Mouse (Mus musculus) natural killer cell, adult 2 months (primary cell): ENCODE measurements around the gene Slk.
"Not testable (repeated sequence)": the region's sequence is repeated elsewhere in the genome, so short reads cannot be mapped to it uniquely, and the experiment has no call there.

Experiments used
- DNase-seq, 2 experiments: peaks; one replicate each; pipeline ENCODE4 v3.0.0; 2022; ENCODE audit warnings: low spot score in 2 of 2

The Slk gene

DNA sequence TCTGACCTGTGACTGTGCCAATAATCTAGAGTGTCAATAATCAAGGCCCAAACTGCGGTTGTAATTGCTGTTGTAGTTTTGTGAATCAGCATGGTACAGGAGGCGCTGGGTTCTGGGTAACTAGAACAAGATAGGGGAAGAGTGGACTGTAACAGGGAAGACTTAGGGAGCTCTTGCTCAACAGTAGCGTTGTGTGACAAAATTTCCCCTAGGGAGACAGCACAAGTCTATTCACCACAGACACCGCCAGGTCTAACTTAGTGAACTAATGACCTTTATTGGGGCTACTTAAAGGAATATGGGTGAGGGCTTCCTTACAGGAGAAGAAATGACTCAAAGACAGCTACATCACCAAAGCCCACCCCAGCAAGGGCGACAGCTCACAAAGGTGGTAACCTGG, 9.4 kb upstream of the Slk start:
- no peak for DNase-seq

DNA sequence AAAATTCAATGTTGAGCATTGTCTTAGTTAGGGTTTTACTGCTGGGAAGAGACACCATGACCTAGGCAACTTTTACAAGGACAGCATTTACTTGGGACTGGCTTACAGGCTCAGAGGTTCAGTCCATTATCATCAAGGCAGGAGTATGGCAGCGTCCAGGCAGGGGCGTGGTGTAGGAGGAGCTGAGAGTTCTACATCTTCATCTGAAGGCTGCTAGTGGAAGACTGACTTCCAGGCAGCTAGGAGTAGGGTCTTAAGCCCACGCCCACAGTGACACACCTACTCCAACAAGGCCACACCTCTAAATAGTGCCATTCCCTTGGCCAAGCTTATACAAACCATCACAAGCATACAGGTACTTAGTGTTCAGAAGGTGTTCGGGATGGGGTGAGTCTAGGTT, 7.5 kb upstream of the Slk start:
- DNase-seq, result not testable (repeated sequence)

DNA sequence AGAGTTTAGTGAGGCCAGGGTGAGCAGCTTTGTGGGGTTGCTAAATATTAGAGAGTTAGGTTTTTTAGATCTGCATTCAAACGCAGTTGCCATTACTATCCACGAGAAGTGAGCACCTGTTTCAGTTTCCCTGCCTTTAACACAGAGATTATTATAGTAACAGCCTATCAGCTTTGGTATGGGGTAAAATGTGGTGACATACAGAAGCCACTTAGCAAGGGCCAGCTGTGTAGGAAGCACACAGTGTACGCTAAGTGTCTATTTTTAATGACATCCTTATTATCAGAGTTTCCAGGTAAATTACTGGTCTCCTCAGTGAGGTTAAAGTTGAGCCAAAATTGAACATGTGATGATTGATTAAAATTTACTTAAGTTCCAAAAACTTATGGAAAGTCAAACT, 5.8 kb upstream of the Slk start:
- no peak for DNase-seq

DNA sequence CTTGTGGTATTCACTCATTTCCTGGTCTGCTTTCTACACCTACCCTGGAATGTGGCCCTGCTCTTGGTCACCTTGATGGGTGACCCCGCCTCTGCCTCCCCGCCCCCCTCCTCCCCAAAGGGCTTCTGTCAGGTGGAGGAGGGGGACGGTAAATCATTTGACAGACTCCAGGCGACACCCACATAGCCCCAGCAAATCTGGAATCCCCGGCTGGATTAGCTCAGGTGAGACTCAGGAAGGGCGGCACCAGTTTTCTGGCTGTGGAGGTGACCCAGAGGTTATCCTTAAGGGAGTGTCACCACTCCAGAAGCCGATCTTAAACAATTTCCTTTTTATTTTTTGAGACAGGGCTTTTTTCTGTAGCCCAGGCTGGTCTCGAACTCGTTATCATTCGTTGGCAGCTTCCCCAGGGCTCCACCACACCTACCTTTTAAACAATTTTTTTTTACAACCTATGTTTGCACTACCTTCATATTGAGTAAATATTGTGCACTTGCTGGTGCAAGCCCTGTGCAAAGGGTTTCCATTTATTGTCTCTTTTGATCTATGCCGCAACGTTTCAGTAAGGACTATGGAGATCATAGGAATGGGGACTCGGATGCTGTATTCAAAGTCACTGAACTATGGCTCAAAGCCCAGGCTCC, 775 bp upstream of the Slk start:
- DNase-seq, result no peak

DNA sequence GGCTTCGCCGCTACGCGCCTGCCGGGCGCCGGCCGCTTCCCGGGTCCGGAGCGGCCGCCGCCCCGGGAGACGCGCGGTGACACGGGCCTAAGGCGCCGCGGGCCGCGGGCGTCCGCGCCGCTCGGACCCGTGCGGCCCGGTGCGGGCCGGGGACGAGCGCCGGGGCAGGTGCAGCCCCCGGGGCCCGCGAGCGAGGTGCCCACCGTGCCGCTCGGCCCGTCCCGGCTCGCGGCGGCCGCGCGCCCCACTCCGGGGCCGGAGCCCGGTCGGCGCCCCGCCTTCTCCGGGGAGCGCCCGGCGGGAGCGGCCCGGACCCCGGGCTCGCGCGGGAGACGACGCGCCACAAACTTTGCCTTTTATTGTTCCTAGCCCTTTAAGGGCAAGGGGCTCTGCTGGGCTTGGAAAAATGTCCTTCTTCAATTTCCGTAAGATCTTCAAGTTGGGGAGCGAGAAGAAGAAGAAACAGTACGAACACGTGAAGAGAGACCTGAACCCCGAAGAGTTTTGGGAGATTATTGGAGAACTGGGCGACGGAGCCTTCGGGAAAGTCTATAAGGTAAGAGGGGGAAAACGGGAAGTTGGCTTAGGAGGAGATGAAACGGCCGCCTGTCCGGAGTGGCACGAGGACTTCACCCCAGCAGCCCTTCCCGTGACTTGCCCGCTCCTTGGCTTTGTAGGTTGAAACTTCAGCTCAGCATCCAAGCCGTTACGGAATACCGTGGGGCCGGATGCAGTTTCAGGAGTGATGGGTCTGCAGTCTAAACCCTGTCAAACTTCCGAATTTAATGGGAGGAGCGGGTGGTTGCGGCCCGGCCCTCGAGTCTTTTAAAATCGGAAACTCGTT, 532 bp downstream of the Slk start:
- peak in 1 of 2 experiments; percentile 8 for DNase-seq

DNA sequence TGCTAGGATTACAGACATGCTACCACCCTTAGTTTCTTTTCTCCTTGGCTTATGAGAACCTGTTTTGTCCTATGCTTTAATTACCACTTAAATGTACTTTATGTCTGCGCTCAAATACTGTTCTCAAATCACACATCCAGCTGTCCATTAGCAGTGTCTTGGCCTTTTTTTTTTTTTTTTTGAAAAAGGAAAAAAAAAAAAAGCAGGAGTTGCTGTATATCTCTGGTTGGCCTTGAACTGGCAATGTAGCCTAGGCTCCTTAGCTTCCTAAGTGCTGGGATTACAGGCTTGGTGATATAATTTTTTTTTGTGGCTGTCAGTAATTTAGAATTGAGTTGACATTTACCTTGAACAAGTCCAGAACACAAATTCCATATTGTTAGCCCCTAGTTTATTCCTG, 6.3 kb downstream of the Slk start:
- no peak for DNase-seq

DNA sequence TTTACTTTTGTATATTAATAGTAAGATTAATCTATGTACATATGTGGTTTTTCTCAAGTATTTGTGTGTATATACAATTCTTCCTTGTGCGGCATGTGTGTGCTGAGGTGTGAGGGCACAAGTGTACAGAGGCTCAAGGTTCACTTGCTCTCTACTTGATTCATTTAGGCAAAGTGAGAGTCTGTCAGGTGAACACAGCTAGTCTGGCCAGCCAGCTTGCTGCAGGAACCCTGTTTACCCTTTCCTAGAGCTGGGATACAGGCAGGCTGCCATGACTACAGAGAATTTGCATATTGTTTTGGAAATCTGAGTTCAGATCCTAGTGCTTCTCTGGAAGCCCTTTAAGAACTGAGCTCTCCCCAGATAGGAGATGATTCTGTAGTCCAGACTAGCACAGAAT, 7.5 kb downstream of the Slk start:
- no peak for DNase-seq

DNA sequence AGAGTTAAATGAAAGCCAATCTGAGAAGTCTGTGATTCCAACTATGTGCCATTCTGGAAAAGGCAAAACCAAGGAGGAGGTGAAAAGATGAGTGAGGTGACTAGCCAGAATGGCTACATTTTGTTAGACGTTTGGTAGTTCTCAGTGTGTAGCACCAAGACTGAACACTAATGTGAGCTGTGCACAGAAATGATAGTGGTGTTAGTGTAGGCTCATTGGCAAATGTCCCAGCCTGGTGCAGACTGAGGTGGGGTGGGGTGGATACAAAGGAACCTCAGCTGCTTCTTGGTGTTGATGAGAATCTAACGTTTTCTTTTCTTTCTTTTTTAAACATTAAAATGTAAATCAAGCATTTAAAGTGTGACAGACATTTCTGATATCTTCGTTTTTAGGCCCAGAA, 29.0 kb downstream of the Slk start:
- DNase-seq, result no peak

DNA sequence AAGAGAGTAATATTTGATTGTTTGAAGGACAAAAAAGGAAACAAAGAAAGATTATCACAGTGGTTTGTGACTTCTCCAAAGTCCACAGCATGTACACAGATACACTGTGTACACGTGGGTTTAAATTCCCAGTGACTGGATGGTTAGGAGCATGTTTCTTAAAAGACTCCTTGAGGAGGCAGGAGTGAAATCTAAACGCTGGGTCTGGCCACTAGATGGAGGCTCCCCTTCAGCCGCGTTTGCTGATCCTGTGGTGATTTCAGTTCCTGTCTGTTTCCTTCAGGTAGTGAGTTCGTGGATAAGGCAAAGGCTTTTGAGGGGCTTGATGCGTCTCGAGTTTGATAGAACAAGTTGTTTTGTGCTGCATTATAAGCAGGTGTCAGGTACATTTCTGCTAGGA, 34.0 kb downstream of the Slk start:
- no peak for DNase-seq

DNA sequence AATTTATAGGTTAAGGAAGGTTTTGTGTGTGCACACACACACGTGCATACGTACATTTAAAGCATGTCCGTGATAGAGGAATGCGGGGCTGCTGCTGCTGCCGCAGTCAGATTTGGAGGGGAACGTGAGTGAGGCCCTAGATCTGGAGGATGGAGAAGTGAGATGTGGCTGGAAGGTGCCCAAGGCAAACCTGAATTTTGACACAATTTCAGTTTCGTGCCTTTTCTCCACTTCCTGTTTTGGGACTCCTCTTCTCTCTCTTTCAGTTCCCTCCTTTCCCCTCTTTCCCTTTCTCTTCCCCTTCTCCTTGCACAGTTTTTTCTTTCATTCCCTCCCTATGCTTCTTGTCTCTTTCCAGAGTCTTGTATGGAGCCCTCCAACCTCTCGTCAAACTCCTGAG, 42.0 kb downstream of the Slk start:
- DNase-seq, result no peak

DNA sequence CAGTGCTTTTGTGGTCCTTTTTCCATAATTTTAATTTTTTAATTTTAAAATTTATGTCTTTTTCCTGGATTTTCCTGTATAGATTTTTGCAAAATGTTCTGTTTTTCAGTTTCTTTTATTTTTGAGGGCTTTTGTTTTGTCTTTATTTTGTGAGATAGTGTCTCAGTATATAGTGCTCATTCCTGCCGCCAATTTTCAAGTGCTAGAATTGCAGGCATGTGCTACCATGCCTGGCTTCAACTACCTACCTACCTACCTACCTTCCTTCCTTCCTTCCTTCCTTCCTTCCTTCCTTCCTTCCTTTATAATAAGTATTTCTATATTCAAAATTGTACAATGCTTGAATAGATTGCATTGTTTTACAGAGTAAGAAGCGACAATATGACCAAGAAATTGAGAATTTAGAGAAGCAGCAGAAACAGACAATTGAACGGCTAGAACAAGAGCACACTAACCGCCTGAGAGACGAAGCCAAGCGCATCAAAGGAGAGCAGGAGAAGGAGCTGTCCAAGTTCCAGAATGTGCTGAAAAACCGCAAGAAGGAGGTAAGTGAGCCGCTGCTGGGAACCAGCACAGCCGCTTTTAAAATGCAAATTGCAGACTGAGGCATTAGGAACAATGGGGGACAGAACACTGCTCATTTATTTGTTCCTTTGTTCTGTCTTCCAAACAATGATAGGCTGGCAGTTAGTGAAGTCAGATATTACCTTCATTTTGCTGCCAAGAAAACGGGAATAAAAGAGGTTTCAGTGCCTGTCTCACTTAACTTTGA, 45.6 kb downstream of the Slk start:
- DNase-seq, result no peak

DNA sequence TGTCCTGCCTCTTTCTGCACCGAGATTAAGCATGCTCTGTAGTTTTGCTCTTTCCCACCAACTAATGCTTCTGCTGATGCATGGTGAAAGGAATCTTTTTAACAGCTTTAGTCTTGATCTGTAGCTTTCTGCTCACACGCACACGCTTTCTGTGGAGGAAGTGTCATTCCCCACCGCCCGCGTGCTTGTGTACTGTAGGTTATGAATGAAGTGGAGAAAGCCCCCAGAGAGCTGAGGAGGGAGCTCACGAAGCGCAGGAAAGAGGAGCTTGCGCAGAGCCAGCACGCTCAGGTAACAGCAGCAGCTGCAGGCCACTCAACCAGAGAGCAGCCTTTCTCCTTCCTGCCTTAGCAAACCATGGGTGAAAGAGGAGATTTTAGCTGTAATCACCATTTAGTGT, 48.0 kb downstream of the Slk start:
- DNase-seq, result no peak

DNA sequence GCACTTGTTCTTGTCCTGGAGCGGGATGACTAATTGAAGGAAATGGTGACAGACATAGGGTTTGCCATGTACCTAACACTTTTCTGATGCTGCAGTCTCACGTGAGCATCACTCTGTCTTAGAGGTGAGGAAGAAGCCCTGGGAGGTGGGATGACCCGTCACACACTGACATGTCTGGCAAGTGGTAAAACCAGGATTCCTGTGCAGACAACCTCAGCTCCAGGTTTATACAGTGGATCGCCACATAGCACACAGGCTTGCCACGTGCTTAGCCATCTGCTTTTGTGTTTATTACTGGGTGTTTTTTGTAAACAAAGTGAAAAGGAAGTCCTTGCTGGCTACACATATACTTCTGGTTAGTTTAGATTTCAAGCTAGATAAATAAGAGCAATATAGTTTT, 49.6 kb downstream of the Slk start:
- DNase-seq, result no peak

DNA sequence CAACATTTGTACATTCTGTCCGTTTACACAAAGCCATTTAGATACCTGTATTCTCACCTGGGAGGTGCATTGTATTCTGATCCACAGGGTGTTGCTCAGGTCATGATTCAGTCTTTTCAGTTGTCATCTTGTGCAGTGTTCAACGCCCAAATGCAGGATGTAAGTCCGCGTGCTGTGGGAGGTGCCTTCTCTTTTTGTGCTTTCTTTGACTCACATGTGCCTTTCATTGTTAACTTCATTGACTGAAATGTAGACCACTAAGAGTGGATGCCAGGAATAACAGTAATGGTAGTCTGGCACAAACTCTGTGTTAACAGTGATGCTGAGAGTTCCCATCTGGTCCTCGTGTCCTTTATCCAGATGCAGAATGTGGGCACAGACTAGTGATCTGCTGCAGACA, 50.9 kb downstream of the Slk start:
- no peak for DNase-seq

DNA sequence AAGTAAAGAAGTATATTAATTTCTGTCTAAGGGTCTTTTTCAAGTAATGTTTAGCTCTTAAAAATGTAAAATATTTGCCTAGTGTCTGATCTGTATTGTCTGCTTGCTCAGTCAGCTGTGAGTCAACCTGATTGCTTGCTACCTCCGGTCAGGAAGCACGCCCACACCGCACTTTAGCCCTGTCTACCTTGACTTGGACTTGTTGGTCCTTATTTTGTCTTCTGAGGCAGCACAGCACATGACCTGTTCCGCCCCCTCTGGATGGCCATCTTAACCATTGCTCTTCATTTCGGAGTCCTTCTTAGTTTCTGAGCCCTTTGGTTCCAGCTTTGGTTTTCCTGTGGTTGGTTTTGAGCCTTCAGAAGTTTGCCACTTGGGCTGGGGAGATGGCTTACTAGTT, 52.3 kb downstream of the Slk start:
- DNase-seq, result no peak

DNA sequence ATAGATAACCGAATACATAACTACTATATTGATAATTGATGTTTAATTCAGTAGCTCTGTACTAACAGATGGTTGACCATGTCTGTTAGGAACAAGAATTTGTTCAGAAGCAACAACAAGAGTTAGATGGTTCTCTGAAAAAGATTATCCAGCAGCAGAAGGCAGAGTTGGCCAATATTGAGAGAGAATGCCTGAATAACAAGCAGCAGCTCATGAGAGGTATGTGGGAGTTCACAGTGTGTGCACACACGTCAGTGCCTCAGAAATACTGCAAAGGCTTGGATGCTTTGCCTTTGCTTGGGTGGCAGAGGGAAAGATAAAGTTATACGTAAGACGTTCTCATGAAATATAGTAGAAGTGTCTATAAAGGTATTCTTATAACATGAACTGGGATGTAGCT, 55.9 kb downstream of the Slk start:
- DNase-seq, result no peak

DNA sequence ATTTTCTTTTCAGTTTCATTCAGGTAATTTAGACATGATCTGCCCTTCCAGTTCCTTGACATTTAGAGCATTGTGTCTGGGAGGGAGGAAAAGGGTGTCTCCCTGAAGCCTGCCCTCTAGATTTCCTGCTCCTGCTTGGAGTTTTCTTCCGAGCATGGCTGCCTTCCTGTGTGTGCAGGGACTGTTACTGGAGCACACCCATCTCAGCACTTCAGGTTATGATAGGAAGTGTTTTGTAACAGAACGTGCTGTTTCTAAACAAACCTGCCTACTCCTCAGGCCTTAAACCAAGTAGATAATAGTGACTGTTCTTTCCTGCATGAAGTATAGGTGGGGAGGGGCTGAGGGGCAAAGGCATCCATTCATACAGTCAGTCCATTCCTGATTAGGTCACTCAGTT, 64.4 kb downstream of the Slk start:
- DNase-seq, result no peak

DNA sequence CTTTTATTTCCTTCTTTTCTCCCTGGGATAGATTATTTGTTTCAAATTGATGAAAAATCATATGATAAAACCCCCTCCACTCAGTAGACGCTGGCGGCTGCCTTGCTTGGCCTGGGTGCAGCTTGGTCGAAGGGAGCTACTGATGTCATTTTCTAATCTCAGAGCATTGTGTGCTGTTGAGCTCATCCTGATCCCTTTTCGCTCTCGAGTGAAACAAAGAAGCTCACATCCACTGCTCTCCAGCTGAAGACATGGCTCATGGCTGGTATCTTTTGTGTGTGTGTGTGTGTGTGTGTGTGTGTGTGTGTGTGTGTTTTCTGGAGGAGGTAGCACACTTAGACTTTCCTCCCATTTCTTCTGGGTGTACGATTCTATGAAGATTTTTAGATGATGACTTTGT, 66.1 kb downstream of the Slk start:
- DNase-seq, result no peak

DNA sequence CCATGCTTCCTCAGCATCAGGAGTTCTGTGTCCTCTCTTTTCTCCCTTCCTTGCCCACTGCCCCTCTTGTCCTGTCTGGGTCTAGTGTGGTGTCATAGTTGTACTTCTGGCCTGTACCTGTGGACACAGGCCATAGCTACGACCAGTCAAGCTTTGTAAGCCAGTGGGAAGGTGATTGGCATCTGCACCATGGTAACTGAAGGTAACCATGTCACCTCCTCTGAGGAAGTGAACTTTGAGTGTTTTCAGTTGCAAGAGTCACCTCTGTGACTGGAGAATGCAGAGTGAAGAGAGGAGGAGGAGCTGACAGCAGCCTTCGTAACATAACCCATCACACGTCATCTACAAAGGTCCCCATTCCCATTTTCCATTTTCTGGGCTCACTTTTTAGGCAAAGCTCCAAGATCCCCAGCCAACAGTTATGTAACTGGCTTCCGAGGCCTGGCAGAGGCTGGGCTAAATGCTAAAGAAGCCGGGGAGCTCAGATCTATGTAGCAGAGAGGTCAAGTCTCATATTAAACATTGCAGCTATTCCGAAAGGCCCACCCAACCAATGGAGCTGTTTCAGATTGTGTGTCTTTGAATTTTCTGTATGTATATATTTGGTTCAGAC, 67.1 kb downstream of the Slk start:
- DNase-seq, result no peak

DNA sequence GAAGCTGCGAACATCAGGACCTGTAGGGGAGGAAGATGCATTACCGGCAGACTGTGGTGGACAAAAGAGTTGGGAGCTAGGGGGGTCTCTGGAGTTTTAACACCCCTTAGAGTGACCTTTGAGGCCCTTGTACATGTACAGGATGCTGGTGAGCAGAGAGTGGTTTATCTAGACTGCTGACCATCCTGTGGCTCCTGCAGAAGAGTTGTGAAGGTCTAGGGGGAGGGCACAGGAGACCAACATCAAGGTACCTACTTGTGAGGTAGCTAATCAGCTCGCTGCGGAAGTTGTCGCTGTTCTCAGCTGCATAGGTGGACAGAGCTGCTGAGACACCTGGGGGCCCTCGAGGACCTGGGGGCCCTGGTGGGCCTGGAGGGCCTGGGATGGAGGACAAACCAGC, 69.6 kb downstream of the Slk start:
- no peak for DNase-seq

DNA sequence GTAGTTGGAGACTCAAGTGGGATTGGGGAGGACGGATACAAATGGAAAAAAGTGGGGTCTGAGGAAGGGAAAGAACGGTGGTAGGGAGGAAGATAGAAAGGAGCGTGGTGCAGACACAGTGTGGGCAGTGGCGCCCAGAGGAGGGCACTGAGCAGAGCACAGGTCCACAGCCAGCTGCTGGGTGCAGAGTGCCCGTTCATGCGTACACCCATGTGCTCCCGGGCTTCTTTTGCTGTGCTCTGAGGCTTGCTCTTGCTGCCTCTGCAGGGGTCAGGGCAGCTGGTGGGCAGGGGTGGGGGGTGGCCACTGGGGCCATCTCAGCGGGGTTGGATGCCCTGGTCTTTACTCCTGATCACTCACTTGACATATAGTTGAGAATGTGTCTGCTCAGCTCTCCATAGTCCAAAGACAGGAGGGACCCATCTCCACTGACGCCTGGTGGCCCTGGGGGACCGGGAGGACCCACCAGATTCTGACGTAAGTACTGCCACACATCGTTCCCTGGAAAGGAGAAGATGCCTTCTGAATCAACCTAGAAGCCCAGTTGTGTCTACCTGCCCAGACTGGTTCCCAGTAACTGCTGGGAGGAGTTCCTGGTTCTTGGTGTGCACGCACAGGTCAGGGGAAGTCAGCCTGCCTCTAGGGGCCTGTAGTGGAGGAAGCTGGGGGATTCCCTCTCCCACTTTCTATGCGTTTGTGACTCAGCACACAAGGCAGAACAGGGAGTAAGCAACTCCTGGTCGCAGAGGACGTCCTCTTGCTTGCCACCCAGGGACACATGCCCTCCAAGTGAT, 71.1 kb downstream of the Slk start:
- no peak for DNase-seq

DNA sequence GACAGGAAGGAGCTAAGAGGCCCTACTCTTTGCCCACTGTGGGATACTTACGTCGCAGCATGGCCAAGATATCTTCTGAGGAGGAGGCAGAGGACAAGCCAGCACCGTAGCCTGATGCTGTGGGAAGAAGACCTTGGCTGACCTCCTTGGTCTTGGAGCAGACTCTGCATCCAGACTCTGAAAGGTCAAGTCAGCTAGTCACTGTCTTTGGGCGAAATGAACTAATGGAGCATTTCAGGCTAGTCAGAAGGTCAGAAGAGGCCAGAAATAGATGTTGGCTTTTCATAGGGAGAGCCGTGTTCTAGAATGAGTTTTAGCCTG, 71.6 kb downstream of the Slk start:
- DNase-seq, result no peak
